Mouse (Mus musculus) myocyte (in vitro differentiated cells): ENCODE measurements at regions not wholly inside any gene's neighbourhood (a gene's known extent, or its start where the extent isn't known, plus 50 kb on each side); places are given as distances from the start of the nearest gene placed in this dataset.

Experiments
- H3K27me3 ChIP-seq: one replicate; pipeline ENCODE4 v1.6.1; 2011; ENCODE audit not compliant: control insufficient read depth, insufficient read depth, insufficient read length
- H3K36me3 ChIP-seq: one replicate; pipeline ENCODE4 v1.6.1; 2011; ENCODE audit not compliant: control insufficient read depth, insufficient read depth
- H3K4me2 ChIP-seq: one replicate; pipeline ENCODE4 v1.6.1; 2011; ENCODE audit warnings: low read depth, control low read depth
- H3K4me3 ChIP-seq: one replicate; pipeline ENCODE4 v1.5.1; 2011; ENCODE audit warnings: mild to moderate bottlenecking, control low read depth, moderate library complexity
- H3K79me2 ChIP-seq: one replicate; pipeline ENCODE4 v1.6.1; 2011; ENCODE audit not compliant: control insufficient read depth, insufficient read depth
- H3ac ChIP-seq: one replicate; pipeline ENCODE4 v1.6.1; 2011; ENCODE audit not compliant: control insufficient read depth, insufficient read length
- CEBPB ChIP-seq: IDR thresholded peaks from 2 replicates; pipeline ENCODE4 v1.6.1; 2011; ENCODE audit warnings: mild to moderate bottlenecking, moderate library complexity; ENCODE audit not compliant: poor library complexity, insufficient read depth, severe bottlenecking
- E2F4 ChIP-seq: IDR thresholded peaks from one replicate; pipeline ENCODE4 v1.6.1; 2011; ENCODE audit warnings: mild to moderate bottlenecking, control low read depth, moderate library complexity; ENCODE audit not compliant: insufficient read depth
- MAX ChIP-seq: IDR thresholded peaks from one replicate; pipeline ENCODE4 v1.6.1; 2011; ENCODE audit warnings: low read depth, mild to moderate bottlenecking, control low read depth
- MYOD1 ChIP-seq, 3 experiments: IDR thresholded peaks; one replicate each; pipeline ENCODE4 v1.6.1; 2011; ENCODE audit warnings: control low read depth in 2 of 3, low read depth in 2 of 3, mild to moderate bottlenecking in 2 of 3, moderate library complexity in 1 of 3; ENCODE audit not compliant: insufficient read length in 2 of 3, control insufficient read depth in 1 of 3
- MYOG ChIP-seq, 3 experiments: IDR thresholded peaks; one replicate each; pipeline ENCODE4 v1.6.1; 2011; ENCODE audit warnings: control low read depth in 2 of 3, low read depth in 2 of 3, mild to moderate bottlenecking in 2 of 3; ENCODE audit not compliant: insufficient read length in 2 of 3, control insufficient read depth in 1 of 3, insufficient read depth in 1 of 3
- POLR2A ChIP-seq: IDR thresholded peaks from one replicate; pipeline ENCODE4 v1.6.1; 2011; ENCODE audit warnings: low read depth, mild to moderate bottlenecking, control low read depth, moderate library complexity; ENCODE audit not compliant: insufficient read length
- POLR2AphosphoS2 ChIP-seq: IDR thresholded peaks from one replicate; pipeline ENCODE4 v1.6.1; 2011; ENCODE audit warnings: low read depth, control low read depth; ENCODE audit not compliant: insufficient read length
- REST ChIP-seq: IDR thresholded peaks from one replicate; pipeline ENCODE4 v1.6.1; 2011; ENCODE audit warnings: mild to moderate bottlenecking, control low read depth, moderate library complexity; ENCODE audit not compliant: insufficient read depth, insufficient read length
- SRF ChIP-seq: IDR thresholded peaks from one replicate; pipeline ENCODE4 v1.6.1; 2011; ENCODE audit warnings: low read depth; ENCODE audit not compliant: control insufficient read depth, insufficient read length
- TCF12 ChIP-seq: IDR thresholded peaks from one replicate; pipeline ENCODE4 v1.6.1; 2011; ENCODE audit warnings: mild to moderate bottlenecking, control low read depth; ENCODE audit not compliant: poor library complexity, insufficient read depth, severe bottlenecking
- TCF3 ChIP-seq: IDR thresholded peaks from one replicate; pipeline ENCODE4 v1.6.1; 2011; ENCODE audit warnings: low read depth, control low read depth; ENCODE audit not compliant: insufficient read length
- USF1 ChIP-seq: IDR thresholded peaks from one replicate; pipeline ENCODE4 v1.6.1; 2011; ENCODE audit warnings: low read depth, mild to moderate bottlenecking, control low read depth, moderate library complexity

DNA sequence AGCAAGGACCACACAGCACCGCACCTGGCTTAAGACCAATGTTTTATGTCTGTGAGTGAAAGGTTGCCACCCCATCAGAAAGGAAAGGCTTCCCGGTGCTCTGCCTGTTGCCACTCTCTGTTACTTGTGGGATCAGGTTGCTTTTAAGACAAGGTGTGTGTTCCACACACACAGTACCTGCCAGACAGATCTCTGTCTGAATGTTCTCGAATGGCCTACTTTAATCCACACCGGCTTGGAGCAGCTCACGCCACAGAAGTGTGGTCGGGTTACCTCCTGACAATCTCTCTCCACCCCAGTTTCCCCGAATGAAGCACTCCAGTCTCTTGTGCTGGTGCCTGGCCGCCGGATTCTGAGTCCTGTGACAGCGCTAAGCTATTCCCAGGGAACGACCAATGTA, 214.0 kb downstream of the Sptssa start:
- H3K27me3 ChIP-seq, result no peaks in the 10 kb centered on the region

DNA sequence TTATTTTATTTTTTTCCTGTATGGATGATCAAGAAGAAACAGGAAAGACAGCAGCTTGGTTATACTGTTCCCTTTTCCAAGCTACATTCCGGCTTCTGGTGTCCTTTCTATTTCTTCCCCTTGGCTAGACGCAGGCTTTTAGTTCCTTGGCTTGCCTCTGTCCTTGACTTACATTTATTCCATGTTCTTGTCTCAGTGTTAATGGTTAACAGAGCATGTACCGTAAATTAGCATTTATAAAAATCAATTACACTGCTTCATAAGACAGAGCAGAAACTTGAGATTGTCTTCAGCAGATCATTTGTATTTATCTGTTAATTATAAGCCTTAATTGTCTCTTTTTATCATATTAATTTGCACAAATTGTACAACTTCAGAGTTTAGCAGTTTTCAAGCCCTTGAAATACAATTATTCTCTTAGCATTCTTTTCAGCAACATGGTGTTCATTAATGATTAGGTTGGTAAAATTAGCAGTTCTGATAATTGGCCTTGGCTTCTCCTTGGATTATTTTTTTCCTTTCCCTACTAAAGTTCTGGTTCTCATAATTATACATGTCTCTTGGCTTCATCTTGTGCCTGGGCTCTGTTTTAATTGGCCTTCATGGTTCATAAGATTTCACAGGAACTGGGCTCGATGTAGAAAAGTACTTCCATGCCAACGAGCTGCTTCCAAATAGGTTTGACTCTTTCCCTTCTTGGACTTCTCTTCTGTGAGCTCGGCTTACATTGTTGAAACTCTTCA, 215.4 kb downstream of the Sptssa start:
- H3K36me3 ChIP-seq, result no peaks in the 10 kb centered on the region
- H3K4me3 ChIP-seq, result no peak overlapping the region
- no peaks in the 10 kb centered on the region for H3K27me3 ChIP-seq
- TF ChIP-seq MAX (no peak), REST (no peak), MYOD1 (IDR thresholded peaks at IDR 0.05; ENCODE audit: control insufficient read depth in 1 of 3, insufficient read length in 2 of 3, low read depth in 2 of 3) (no peak), POLR2A (no peak), SRF (no peak), MYOG (IDR thresholded peaks at IDR 0.05; ENCODE audit: control insufficient read depth in 1 of 3, insufficient read depth in 1 of 3, insufficient read length in 2 of 3, low read depth in 2 of 3) (no peak), TCF12 (no peak), USF1 (no peak), POLR2AphosphoS2 (no peak)
- H3K79me2 ChIP-seq, result no peaks in the 10 kb centered on the region
- H3ac ChIP-seq, result no peak overlapping the region
- H3K4me2 ChIP-seq, result no peak overlapping the region

More for the DNA sequence above, 214.0 kb downstream of the Sptssa start:
- Histone ChIP-seq H3K4me2 (no peak overlapping the region), H3K36me3 (no peaks in the 10 kb centered on the region), H3K79me2 (no peaks in the 10 kb centered on the region), H3ac (no peak overlapping the region), H3K4me3 (no peak overlapping the region)
- TF ChIP-seq USF1 (no peak), REST (no peak), MYOG (IDR thresholded peaks at IDR 0.05; ENCODE audit: control insufficient read depth in 1 of 3, insufficient read depth in 1 of 3, insufficient read length in 2 of 3, low read depth in 2 of 3) (no peak), MYOD1 (IDR thresholded peaks at IDR 0.05; ENCODE audit: control insufficient read depth in 1 of 3, insufficient read length in 2 of 3, low read depth in 2 of 3) (no peak), SRF (no peak), MAX (no peak), TCF3 (no peak), POLR2A (no peak), POLR2AphosphoS2 (no peak), CEBPB (no peak), TCF12 (no peak), E2F4 (no peak)

DNA sequence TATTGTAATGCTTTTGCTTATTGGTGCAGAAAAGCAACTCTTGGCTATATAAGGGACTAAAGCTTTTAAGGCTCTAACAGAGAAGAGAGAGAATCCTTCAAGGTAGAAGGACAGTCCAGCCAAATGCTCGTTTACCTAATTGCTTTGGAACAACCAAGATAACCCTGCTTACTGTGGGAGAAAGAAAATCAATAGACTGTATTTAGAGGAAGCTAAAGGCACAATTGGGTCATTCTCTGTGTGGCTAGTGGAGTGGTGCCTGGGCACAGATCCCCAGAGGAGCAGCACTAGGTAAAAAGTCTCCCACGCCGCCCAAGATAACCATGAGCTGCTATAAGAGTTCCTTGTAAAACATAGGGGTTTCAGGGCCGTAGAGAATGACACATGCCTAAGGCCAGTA, 217.6 kb downstream of the Sptssa start:
- no peak overlapping the region for H3ac ChIP-seq
- H3K4me2 ChIP-seq, result no peak overlapping the region
- H3K4me3 ChIP-seq, result no peak overlapping the region
- H3K27me3 ChIP-seq, result no peaks in the 10 kb centered on the region
- no peaks in the 10 kb centered on the region for H3K36me3 ChIP-seq
- no peak for TF ChIP-seq TCF12
- no peak for TF ChIP-seq REST
- no peak for TF ChIP-seq MAX
- TF ChIP-seq POLR2AphosphoS2, result no peak
- no peak for TF ChIP-seq CEBPB
- no peak for TF ChIP-seq E2F4
- no peak for TF ChIP-seq USF1
- TF ChIP-seq TCF3, result no peak
- no peak for TF ChIP-seq MYOD1 (IDR thresholded peaks at IDR 0.05; ENCODE audit: control insufficient read depth in 1 of 3, insufficient read length in 2 of 3, low read depth in 2 of 3)
- no peak for TF ChIP-seq POLR2A
- no peak for TF ChIP-seq SRF
- TF ChIP-seq MYOG (IDR thresholded peaks at IDR 0.05; ENCODE audit: control insufficient read depth in 1 of 3, insufficient read depth in 1 of 3, insufficient read length in 2 of 3, low read depth in 2 of 3), result no peak
- H3K79me2 ChIP-seq, result no peaks in the 10 kb centered on the region

DNA sequence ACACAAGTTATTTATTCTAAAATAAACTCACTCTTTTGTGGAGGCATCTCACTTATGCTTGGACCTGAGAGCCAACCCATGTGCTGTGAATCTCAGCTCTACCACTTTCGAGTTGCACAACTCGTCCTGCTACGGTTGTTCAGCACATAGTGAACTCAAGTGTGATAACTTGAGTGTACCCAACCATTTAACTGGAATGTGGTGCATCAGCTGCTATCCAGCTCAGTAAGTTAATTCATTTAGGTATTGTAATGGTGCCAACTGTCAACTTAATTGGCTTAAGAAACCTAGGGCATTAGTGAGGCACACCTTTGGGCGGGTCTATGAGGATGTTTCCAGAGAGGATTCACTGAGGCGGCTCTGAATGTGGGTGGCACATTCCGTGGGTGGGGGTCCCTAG, 221.6 kb upstream of the Egln3 start:
- Histone ChIP-seq H3K4me2 (no peak overlapping the region), H3K4me3 (no peak overlapping the region), H3K27me3 (no peaks in the 10 kb centered on the region), H3K79me2 (no peaks in the 10 kb centered on the region), H3K36me3 (no peaks in the 10 kb centered on the region), H3ac (no peak overlapping the region)
- no peak for TF ChIP-seq CEBPB
- TF ChIP-seq TCF12, result no peak
- TF ChIP-seq SRF, result no peak
- no peak for TF ChIP-seq USF1
- TF ChIP-seq POLR2A, result no peak
- TF ChIP-seq MYOD1 (IDR thresholded peaks at IDR 0.05; ENCODE audit: control insufficient read depth in 1 of 3, insufficient read length in 2 of 3, low read depth in 2 of 3), result no peak
- TF ChIP-seq REST, result no peak
- TF ChIP-seq TCF3, result no peak
- TF ChIP-seq MAX, result no peak
- TF ChIP-seq E2F4, result no peak

DNA sequence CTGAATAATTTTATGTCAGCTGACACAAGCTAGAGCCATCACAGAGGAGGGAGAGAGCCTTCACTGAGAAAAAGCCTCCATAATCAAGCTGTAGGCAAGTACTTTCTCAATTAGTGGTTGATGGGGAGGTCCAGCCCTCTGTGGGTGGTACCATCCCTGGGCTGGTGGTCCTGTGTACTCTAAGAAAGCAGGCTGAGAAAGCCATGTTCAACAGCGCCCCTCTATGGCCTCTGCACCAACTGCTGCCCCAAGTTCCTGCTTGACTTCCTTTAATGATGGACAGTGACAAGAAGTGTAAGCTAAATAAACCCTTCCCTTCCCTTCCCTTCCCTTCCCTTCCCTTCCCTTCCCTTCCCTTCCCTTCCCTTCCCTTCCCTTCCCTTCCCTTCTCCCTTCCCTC, 211.2 kb upstream of the Egln3 start:
- Histone ChIP-seq H3K36me3 (no peaks in the 10 kb centered on the region), H3K27me3 (no peaks in the 10 kb centered on the region), H3ac (no peak overlapping the region), H3K4me2 (no peak overlapping the region), H3K4me3 (no peak overlapping the region), H3K79me2 (no peaks in the 10 kb centered on the region)
- TF ChIP-seq CEBPB, result no peak
- TF ChIP-seq POLR2AphosphoS2, result no peak
- TF ChIP-seq MYOG (IDR thresholded peaks at IDR 0.05; ENCODE audit: control insufficient read depth in 1 of 3, insufficient read depth in 1 of 3, insufficient read length in 2 of 3, low read depth in 2 of 3), result no peak
